Mouse (Mus musculus) neural tube, embryonic 12.5 days (tissue): ENCODE results near the gene Myl6b. TPM values are rescaled to one million over a fixed set of nuclear protein-coding genes. Genes with fewer than 3 reads are reported as not detected.
"Not testable (repeated sequence)": the region's sequence is repeated elsewhere in the genome, so short reads cannot be mapped to it uniquely, and the experiment has no call there.

ENCODE experiments used
- ATAC-seq: fragments of 200-750 bp; cut with Nextera tagmentation; 2 replicates; pipeline ENCODE4 v1.8.0; 2017; ENCODE audit warnings: low read depth, mild to moderate bottlenecking, moderate TSS enrichment, moderate library complexity; ENCODE audit not compliant: low FRiP score
- H3K27ac ChIP-seq: fragments of 300-500 bp; sonication (generic); 2 replicates; pipeline ENCODE4 v1.5.1; 2016
- H3K27me3 ChIP-seq: fragments of 300-500 bp; sonication (generic); replicated peaks from 2 replicates; pipeline ENCODE4 v1.6.1; 2016; ENCODE audit warnings: mild to moderate bottlenecking
- H3K36me3 ChIP-seq: fragments of 300-500 bp; sonication (generic); 2 replicates; pipeline ENCODE4 v1.6.1; 2016; ENCODE audit warnings: mild to moderate bottlenecking
- H3K4me1 ChIP-seq: fragments of 300-500 bp; sonication (generic); 2 replicates; pipeline ENCODE4 v1.6.1; 2016
- H3K4me2 ChIP-seq: fragments of 300-500 bp; sonication (generic); replicated peaks from 2 replicates; pipeline ENCODE4 v1.6.1; 2016; ENCODE audit warnings: mild to moderate bottlenecking
- H3K4me3 ChIP-seq: fragments of 300-500 bp; sonication (generic); 2 replicates; pipeline ENCODE4 v1.5.1; 2016
- H3K9ac ChIP-seq: fragments of 300-500 bp; sonication (generic); 2 replicates; pipeline ENCODE4 v1.6.1; 2016; ENCODE audit warnings: mild to moderate bottlenecking
- H3K9me3 ChIP-seq: fragments of 300-500 bp; sonication (generic); 2 replicates; pipeline ENCODE4 v1.6.1; 2016; ENCODE audit warnings: mild to moderate bottlenecking
- WGBS: fragments of 180-500 bp; shearing (Covaris S2); methylation state at CpG from one replicate; pipeline ENCODE4 v1.1.7; 2016; 5-methylcytosine and 5-hydroxymethylcytosine counted together
- polyA plus RNA-seq: library from polyadenylated mRNA; unstranded; fragments of >200 nt; fragmentation: Nextera tagmentation; extraction: Ambion mirVana; gene quantifications from 2 replicates; pipeline ENCODE4 v1.2.1, GENCODE M21; 2016

Myl6b gene
- polyA plus RNA-seq, 1 experiment from 2014 or later, result 3.1 TPM

DNA sequence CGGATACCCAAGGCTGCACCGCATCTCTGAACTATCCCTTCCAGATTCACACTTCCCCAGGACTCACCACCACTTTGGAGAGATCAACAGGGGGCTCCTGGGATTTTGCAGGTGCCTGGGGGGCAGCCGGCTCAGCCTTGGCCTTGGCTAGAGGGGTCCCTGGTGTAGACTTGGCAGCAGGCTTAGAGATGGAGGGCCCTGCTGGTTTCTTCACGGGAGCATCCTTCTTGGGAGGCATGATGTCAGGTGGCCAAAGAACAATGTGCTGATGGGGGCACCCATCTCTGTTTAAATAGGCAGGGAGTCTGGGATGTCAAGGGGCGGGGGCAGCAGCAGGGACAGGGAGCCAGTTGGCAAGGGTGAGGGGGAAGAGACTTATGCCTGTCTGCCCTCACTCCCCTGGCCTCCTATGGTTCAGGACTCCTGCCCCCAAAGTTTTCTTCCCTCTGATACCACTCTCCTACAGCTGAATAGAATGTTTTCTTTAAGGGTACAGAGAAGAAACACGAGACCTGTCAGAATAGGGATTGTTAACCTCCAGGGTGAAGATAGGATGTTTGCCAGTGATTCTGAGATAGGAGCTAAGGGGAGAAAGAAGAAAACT lies 1.2 kb downstream of the Myl6b start:
- Histone ChIP-seq H3K27ac (no peak overlapping the region), H3K4me1 (peaks cover 28% of the 10 kb centered on the region), H3K9me3 (no peaks in the 10 kb centered on the region), H3K4me3 (no peak overlapping the region), H3K9ac (no peak overlapping the region), H3K36me3 (no peaks in the 10 kb centered on the region), H3K4me2 (peak overlapping the region; percentile 79), H3K27me3 (no peaks in the 10 kb centered on the region)
- 45% methylated on average over 6 of the region's 6 CpGs for WGBS
- no peak for ATAC-seq

DNA sequence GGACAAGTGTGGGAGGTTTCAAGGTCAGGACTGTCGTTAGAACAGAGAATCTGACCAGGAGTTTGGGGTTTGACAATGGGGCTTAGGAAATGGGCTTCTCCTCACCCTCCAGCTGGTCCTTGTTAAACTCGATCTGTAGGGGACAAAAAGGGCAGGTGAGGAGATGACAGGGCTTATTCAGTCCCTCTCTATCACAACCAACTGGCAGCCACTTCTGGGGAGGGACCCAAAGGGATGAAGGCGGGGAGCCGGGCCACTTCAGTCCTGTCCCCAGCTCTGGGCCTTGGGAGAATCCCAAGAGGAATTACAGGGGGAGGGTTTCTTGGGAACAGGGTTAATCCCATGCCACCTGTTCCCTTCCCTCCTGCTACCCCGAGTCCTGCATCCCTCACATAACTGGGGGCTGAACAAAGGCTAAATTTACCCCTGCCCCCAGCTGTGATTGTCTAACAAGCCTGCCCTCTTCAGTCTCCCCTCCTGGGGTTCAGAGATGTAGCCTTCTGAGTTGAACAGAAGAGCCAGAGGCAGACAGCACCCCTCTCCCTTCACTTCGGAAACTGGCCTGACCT lies 1.9 kb downstream of the Myl6b start:
- Histone ChIP-seq H3K4me1 (peaks cover 35% of the 10 kb centered on the region), H3K9me3 (no peaks in the 10 kb centered on the region), H3K27me3 (no peaks in the 10 kb centered on the region), H3K9ac (0 out of 2 replicates have a peak overlapping the region, but pooled peaks have one; percentile 8), H3K36me3 (peaks cover 4% of the 10 kb centered on the region), H3K4me2 (no peak overlapping the region), H3K4me3 (no peak overlapping the region), H3K27ac (no peak overlapping the region)
- 43% methylated on average over 6 of the region's 6 CpGs for WGBS
- ATAC-seq, result no peak

DNA sequence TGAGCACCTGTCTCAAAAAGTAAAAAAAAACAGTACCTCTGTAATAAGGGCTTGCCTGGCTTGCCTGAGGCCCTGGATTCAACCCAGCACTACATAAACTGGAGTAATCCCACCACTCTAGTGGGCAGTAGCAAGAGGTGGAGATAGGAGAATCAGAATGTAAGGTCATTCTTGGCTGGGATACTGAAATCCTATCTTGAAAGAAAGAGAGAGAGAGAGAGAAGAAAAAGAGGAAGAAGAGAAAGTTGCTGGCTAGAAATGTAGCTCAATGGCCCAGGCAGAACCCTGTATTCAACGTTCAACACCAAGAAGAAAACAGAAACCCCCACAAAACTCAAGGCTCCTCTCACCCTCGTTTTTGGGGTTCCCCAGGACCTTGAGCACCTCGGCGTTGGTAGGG lies 2.6 kb downstream of the Myl6b start:
- H3K9ac ChIP-seq, result no peak overlapping the region
- no peak overlapping the region for H3K27ac ChIP-seq
- H3K27me3 ChIP-seq, result no peaks in the 10 kb centered on the region
- no peaks in the 10 kb centered on the region for H3K9me3 ChIP-seq
- H3K4me1 ChIP-seq, result peaks cover 41% of the 10 kb centered on the region
- H3K36me3 ChIP-seq, result peaks cover 11% of the 10 kb centered on the region
- no peak for ATAC-seq
- 80% methylated on average over 4 of the region's 4 CpGs for WGBS
- no peak overlapping the region for H3K4me2 ChIP-seq
- no peak overlapping the region for H3K4me3 ChIP-seq

DNA sequence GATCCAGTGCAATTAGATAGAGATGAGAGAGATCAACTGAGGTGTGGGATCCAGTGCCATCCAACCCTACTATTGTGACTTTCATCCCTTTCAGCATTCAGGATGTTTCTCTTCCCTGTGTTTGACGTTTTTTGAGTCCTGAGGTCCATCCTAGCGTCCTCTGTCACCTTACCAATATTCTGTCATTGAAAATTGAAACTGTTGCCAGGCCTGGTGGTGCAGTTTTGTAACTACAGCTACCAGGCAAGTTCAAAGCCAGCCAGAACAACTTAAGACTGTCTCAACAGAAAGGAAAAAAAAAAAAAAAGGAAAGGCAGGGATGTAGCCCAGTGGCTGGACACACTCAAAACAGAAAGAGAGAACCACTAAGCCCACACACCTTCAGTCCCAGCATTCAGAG lies 3.2 kb downstream of the Myl6b start:
- Histone ChIP-seq H3K27ac (no peak overlapping the region), H3K4me2 (peak overlapping the region; percentile 84), H3K9ac (no peak overlapping the region), H3K4me1 (peaks cover 42% of the 10 kb centered on the region), H3K36me3 (peaks cover 17% of the 10 kb centered on the region), H3K27me3 (no peaks in the 10 kb centered on the region), H3K9me3 (no peaks in the 10 kb centered on the region), H3K4me3 (no peak overlapping the region)
- no peak for ATAC-seq
- WGBS, result 74% methylated on average over 2 of the region's 2 CpGs

DNA sequence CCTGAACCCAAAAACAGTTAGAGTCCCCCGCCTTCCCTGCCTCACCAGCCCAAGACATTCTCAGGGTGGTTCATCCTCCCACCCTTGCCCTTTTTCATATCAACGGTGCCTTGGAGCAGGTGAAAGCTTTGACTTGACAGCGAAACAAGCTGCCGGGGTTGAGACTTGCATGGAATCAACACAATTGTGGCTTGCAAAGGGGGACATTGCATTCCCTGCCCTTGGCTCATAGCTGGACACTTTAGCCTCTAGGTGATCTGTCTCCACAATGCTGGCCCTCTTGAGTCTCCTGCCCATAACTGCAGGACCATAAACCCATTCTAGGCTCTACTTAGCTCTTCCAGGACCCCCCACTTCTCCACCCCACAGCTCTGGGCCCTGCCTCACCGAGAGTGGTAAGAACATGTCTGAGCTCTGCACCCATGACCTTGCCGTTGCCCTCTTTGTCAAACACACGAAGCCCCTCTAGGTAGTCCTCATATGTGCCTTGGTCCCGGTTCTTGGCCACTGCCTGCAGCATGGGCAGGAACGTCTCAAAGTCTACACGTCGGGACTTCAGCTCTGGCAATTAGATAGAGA lies 3.7 kb downstream of the Myl6b start:
- Histone ChIP-seq H3K4me3 (peak overlapping the region; percentile 66), H3K27ac (peak overlapping the region; percentile 54; the same call in 1 of the 2 replicates), H3K36me3 (peaks cover 23% of the 10 kb centered on the region), H3K9ac (peak overlapping the region; percentile 62), H3K4me2 (peak overlapping the region; percentile 84), H3K4me1 (peaks cover 42% of the 10 kb centered on the region), H3K27me3 (no peaks in the 10 kb centered on the region), H3K9me3 (no peaks in the 10 kb centered on the region)
- ATAC-seq, result no peak
- WGBS, result 62% methylated on average over 11 of the region's 11 CpGs

DNA sequence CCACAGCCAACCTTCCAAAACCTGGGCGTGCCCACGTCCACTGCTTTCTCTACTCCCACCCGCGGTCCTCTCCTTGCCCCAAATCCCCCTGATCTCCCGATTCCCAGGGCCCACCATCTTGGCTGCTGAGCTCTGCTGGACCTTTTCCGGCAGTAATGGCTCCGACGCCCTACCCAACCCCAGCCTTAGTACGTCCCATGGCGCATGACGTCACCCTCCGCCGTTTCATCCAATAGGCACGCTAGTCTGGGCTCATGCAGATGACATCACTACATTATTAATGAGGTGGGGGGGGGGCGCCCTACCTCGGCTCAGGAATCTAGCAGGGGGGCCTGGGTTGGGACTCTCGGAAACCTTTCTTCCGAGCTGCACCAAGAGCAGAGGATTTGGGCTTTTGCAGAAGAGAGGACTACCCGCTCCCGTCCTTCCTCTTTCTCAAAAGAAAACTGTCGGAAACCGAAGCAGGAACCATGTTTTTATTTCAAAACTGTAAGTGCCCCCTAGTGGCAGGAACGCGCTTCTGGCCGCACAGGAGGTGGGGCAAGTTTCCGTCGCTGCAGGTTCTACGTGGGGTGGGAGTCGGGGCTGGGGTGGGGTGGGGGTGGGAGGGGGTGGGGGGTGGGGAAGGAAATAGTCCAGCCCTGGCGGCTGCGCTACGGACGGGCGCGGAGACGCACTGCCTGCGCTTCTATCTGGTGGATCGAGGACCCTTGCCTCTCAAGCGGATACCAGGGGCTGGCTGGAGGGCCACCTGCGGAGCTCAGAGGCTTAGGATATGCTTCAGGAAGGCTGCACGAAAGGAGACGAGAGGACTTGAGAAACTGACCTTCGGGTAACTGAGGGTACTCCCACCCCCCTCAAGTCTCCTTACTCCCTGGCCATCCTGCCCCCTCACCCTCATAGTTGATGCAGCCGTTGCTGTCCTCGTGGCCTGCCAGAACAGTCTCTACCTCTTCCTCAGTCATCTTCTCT lies 4.5 kb downstream of the Myl6b start, which contains the start of gene Myl6:
TSS of gene Myl6 (minus strand) at position 451 of the 972 bp plus-strand sequence.
- Histone ChIP-seq H3K9ac (peak within 1 kb of the TSS; percentile 78), H3K27ac (peak within 1 kb of the TSS; percentile 54), H3K4me2 (peak within 1 kb of the TSS; percentile 84), H3K36me3 (peaks cover 29% of the 10 kb centered on the region), H3K27me3 (no peaks in the 10 kb centered on the region), H3K4me3 (peak within 1 kb of the TSS; percentile 66), H3K4me1 (peaks cover 36% of the 10 kb centered on the region), H3K9me3 (no peaks in the 10 kb centered on the region)
- ATAC-seq, result peak; percentile 94
- WGBS, result under 1% methylated on average over 45 of the region's 45 CpGs

DNA sequence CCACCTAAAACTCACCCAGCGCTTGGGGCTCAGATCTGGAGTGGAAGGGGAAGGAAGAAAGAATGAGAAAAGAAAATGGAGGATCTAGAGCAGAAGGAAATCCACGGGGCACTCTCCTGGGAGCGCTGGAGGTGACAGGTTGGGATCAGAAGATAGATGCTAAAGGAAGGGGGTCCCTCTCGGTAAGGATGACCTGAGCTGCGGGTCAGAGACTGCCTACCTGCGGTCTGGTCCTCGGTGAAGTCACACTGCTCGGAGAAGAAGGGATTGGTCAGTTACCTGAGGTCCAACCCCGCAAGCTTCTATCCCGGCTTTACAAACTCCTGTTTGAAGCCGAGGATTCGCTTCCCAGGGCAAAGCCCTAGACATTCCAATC lies 5.2 kb downstream of the Myl6b start:
- no peaks in the 10 kb centered on the region for H3K27me3 ChIP-seq
- WGBS, result under 1% methylated on average over 12 of the region's 12 CpGs
- H3K4me3 ChIP-seq, result peak overlapping the region; percentile 66
- peaks cover 36% of the 10 kb centered on the region for H3K36me3 ChIP-seq
- H3K4me1 ChIP-seq, result peaks cover 36% of the 10 kb centered on the region
- H3K27ac ChIP-seq, result peak overlapping the region; percentile 54
- H3K9ac ChIP-seq, result peak overlapping the region; percentile 78
- H3K4me2 ChIP-seq, result peak overlapping the region; percentile 84
- ATAC-seq, result peak; percentile 51
- H3K9me3 ChIP-seq, result no peaks in the 10 kb centered on the region

DNA sequence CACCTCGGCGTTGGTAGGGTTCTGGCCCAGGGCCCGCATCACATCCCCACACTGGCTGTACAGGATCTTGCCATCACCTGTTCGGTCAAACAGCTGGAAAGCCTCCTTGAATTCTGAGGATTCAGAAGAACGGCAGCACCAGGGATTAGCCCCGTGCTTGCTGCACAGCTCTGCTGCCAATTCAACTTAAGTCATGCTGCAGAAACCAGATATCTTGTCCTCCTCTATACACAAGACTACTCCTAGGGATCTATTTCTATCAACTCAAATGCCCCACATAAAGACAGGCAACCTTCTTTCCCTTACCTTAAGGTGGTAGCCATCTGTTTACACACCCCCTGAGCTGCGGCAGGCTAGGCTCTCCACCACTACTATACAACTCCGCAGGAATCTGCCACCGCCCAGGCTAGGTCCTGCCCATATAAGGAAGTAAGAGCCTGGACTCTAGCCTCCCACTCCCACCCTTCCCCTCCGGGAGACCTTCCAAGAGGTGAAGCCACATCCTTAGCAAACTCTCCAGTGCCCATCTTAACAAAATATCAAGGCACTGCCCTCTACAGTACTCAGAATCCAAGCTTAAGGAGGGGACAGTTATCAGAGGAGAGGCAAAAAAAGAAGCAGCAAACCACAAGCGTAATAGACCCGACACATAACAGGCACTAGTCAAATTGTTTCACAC lies 5.7 kb downstream of the Myl6b start:
- ATAC-seq, result peak; percentile 30; the same call in 1 of the 2 replicates
- Histone ChIP-seq H3K4me1 (peaks cover 33% of the 10 kb centered on the region), H3K36me3 (peaks cover 41% of the 10 kb centered on the region), H3K4me2 (peak overlapping the region; percentile 84), H3K4me3 (peak overlapping the region; percentile 66), H3K9ac (peak overlapping the region; percentile 78), H3K27ac (peak overlapping the region; percentile 54; the same call in 1 of the 2 replicates), H3K27me3 (no peaks in the 10 kb centered on the region), H3K9me3 (no peaks in the 10 kb centered on the region)
- WGBS, result 35% methylated on average over 12 of the region's 12 CpGs

DNA sequence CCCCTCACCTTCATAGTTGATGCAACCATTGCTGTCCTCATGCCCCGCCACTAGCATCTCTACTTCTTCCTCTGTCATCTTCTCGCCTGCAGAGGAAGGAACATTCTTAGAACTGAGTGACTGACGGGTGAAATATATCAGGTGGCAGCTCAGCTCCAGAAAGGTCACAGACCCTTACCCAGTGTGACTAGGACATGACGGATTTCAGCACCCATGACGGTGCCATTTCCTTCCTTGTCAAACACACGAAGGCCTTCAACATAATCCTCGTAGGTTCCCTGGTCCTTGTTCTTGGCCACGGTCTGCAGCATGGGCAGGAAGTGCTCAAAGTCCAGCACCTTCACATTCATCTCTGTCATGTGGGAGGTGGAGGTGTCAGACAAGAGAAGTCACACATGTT lies 6.4 kb downstream of the Myl6b start:
- not testable (repeated sequence) for H3K27me3 ChIP-seq, H3K9me3 ChIP-seq, H3K27ac ChIP-seq, ATAC-seq
- H3K4me1 ChIP-seq, result peaks cover 32% of the 10 kb centered on the region
- peak overlapping the region; percentile 78; the same call in 1 of the 2 replicates for H3K9ac ChIP-seq
- H3K4me3 ChIP-seq, result peak overlapping the region; percentile 66
- peaks cover 48% of the 10 kb centered on the region for H3K36me3 ChIP-seq
- H3K4me2 ChIP-seq, result peak overlapping the region; percentile 84
- WGBS, result 85% methylated on average over 8 of the region's 8 CpGs

DNA sequence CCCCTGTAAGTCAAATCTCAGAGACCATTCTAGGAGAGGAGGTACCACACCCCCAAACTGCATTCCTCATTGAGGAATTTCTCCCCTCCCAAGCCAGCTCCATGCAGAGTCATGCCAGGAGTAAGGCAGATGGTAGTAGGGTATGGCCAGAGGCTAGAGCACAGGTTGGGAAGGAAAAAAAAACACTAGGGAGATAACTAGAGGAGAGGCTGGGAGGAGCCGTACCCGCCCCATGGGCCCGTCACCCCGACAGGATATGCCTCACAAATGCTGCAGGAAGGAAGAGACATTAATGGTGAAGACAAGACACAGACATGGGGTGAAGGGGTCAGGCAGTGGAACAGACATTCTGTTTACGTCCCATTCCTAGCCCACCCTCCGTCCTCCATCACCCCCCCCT lies 7.0 kb downstream of the Myl6b start:
- H3K27ac ChIP-seq, result no peak overlapping the region
- no peaks in the 10 kb centered on the region for H3K9me3 ChIP-seq
- H3K4me1 ChIP-seq, result peaks cover 32% of the 10 kb centered on the region
- 0 out of 2 replicates have a peak overlapping the region, but pooled peaks have one; percentile 78 for H3K9ac ChIP-seq
- no peak for ATAC-seq
- 65% methylated on average over 6 of the region's 6 CpGs for WGBS
- peaks cover 52% of the 10 kb centered on the region for H3K36me3 ChIP-seq
- peak overlapping the region; percentile 84 for H3K4me2 ChIP-seq
- H3K4me3 ChIP-seq, result peak overlapping the region; percentile 66; the same call in 1 of the 2 replicates
- no peaks in the 10 kb centered on the region for H3K27me3 ChIP-seq

DNA sequence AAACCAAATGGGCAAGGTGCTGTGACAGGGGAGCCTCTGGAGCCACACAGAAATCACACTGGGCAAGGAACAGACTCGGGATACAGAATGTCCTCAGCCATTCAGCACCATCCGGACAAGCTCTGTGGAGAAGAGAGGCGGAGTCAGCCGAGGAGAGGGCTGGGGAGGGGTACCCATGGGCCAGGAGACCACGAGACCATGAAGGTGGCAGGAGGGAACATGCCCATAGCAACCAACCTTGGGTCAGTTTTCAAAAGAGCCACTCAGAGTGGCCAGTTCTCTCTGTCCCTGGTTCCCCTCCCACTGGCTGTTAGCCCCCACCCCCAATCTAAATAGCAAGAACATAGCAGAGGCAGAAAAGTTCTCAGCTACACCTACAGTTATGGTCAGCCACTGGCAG lies 7.6 kb downstream of the Myl6b start:
- 0 out of 2 replicates have a peak overlapping the region, but pooled peaks have one; percentile 78 for H3K9ac ChIP-seq
- peaks cover 32% of the 10 kb centered on the region for H3K4me1 ChIP-seq
- H3K4me3 ChIP-seq, result no peak overlapping the region
- H3K27me3 ChIP-seq, result no peaks in the 10 kb centered on the region
- peaks cover 57% of the 10 kb centered on the region for H3K36me3 ChIP-seq
- no peaks in the 10 kb centered on the region for H3K9me3 ChIP-seq
- ATAC-seq, result no peak
- WGBS, result 58% methylated on average over 5 of the region's 5 CpGs
- no peak overlapping the region for H3K27ac ChIP-seq
- H3K4me2 ChIP-seq, result peak overlapping the region; percentile 84
